Mouse (Mus musculus) spleen, adult 2 months (tissue): ENCODE data around the gene Ric1. TPM values are rescaled to one million over a fixed set of nuclear protein-coding genes. Genes with fewer than 3 reads are reported as not detected.

ENCODE experiments used
- DNase-seq, 2 experiments: peaks; one replicate each; pipeline versions ENCODE4 v3.0.0 to v3.0.0-alpha.2; 2012 to 2021; ENCODE audit warnings: low spot score in 2 of 2, low read depth in 1 of 2
- H3K27ac ChIP-seq: fragments of 200-500 bp; 2 replicates; pipeline ENCODE4 v1.5.1; 2012; ENCODE audit warnings: low read length, inconsistent platforms; ENCODE audit not compliant: insufficient read depth
- H3K27me3 ChIP-seq: fragments of 200-500 bp; 2 replicates; pipeline ENCODE4 v1.6.1; 2012; ENCODE audit warnings: mild to moderate bottlenecking, moderate library complexity, low read length, inconsistent platforms; ENCODE audit not compliant: control insufficient read depth, insufficient read depth
- H3K36me3 ChIP-seq: fragments of 200-500 bp; 2 replicates; pipeline ENCODE4 v1.6.1; 2012; ENCODE audit warnings: mild to moderate bottlenecking, low read length, inconsistent platforms; ENCODE audit not compliant: control insufficient read depth, insufficient read depth
- H3K4me1 ChIP-seq: fragments of 200-500 bp; 2 replicates; pipeline ENCODE4 v1.6.1; 2011; ENCODE audit warnings: inconsistent platforms; ENCODE audit not compliant: control insufficient read depth, insufficient read depth, insufficient read length
- H3K4me3 ChIP-seq: fragments of 200-500 bp; 2 replicates; pipeline ENCODE4 v1.5.1; 2011; ENCODE audit warnings: mild to moderate bottlenecking, inconsistent platforms; ENCODE audit not compliant: insufficient read depth, insufficient read length; ENCODE audit errors: extremely low read depth
- CTCF ChIP-seq: fragments of 200-500 bp; IDR thresholded peaks from 2 replicates; pipeline ENCODE4 v1.5.1; 2011; ENCODE audit warnings: mild to moderate bottlenecking, inconsistent platforms; ENCODE audit not compliant: insufficient read depth, insufficient read length, insufficient replicate concordance; ENCODE audit errors: extremely low read depth
- POLR2A ChIP-seq: fragments of 200-500 bp; IDR thresholded peaks from 2 replicates; pipeline ENCODE4 v1.6.1; 2011; ENCODE audit warnings: low read depth, low read length, inconsistent platforms
- WGBS: fragments of 180-500 bp; shearing (Covaris S2); methylation state at CpG from one replicate; pipeline ENCODE4 v1.1.7; 2018; 5-methylcytosine and 5-hydroxymethylcytosine counted together
- polyA plus RNA-seq: library from polyadenylated mRNA; depleted of rRNA; stranded (reverse); fragments of >200 nt; gene quantifications from 2 replicates; pipeline ENCODE4 v1.2.3, GENCODE M21; 2012; rRNA removed

Gene Ric1
- polyA plus RNA-seq, 1 experiment, result 6.7 TPM

- Histone ChIP-seq H3K4me1 (no peaks in the 10 kb centered on the region), H3K27me3 (no peaks in the 10 kb centered on the region), H3K36me3 (no peaks in the 10 kb centered on the region), H3K4me3 (no peak overlapping the region), H3K27ac (no peak overlapping the region)
- DNase-seq, result no peak
- WGBS, result 52% methylated on average over 6 of the region's 6 CpGs
- no peak for TF ChIP-seq CTCF
- TF ChIP-seq POLR2A, result no peak
Observed at GRCm38 (mm10) chr19:29655148-29655547, 133.1 kb downstream of the Ric1 start.

GRCm38 (mm10) chr19:29656029-29656428, 133.9 kb downstream of the Ric1 start:
- no peaks in the 10 kb centered on the region for H3K27me3 ChIP-seq
- no peak overlapping the region for H3K27ac ChIP-seq
- 84% methylated on average over 4 of the region's 4 CpGs for WGBS
- H3K4me3 ChIP-seq, result no peak overlapping the region
- no peak for DNase-seq
- no peaks in the 10 kb centered on the region for H3K36me3 ChIP-seq
- H3K4me1 ChIP-seq, result no peaks in the 10 kb centered on the region
- TF ChIP-seq CTCF, result no peak
- no peak for TF ChIP-seq POLR2A

Other genes with a start within 250 kb of the Ric1 start
- gene Insl6, start 196.9 kb upstream of the Ric1 start, polyA plus RNA-seq, result 1.5 and 2.1 TPM in 2 replicates
- gene Rln1, start 187.6 kb upstream of the Ric1 start, polyA plus RNA-seq, result not detected in 2 replicates
- gene Plgrkt, start 154.9 kb upstream of the Ric1 start, polyA plus RNA-seq, result 55.6 and 63.9 TPM in 2 replicates
- 10.4 and 11.0 TPM in 2 replicates for gene Cd274, start 154.8 kb upstream of the Ric1 start, polyA plus RNA-seq
- 1.0 and 1.2 TPM in 2 replicates for gene Pdcd1lg2, start 111.4 kb upstream of the Ric1 start, polyA plus RNA-seq
- 10.7 and 11.4 TPM in 2 replicates for gene Ermp1, start 126.1 kb downstream of the Ric1 start, polyA plus RNA-seq
- 1.0 TPM in 1 of 2 replicates, not detected in the other for gene Mlana, start 175.5 kb downstream of the Ric1 start, polyA plus RNA-seq